Mouse (Mus musculus) layer of hippocampus, postnatal 14 days (tissue): ENCODE measurements at regions not wholly inside any gene's neighbourhood (a gene's known extent, or its start where the extent isn't known, plus 50 kb on each side); places are given as distances from the start of the nearest gene placed in this dataset.
A peak's percentile ranks its signal among the peaks of the same experiment; 100 is the strongest.

ENCODE experiments used
- DNase-seq, 2 experiments: peaks; one replicate each; pipeline ENCODE4 v3.0.0; 2021 to 2022; ENCODE audit warnings: low spot score in 2 of 2, mixed read lengths in 1 of 2

- no peak for DNase-seq
Observed at GRCm38 (mm10) chr11:35065959-35066414, 55.0 kb upstream of the Slit3 start.

- no peak for DNase-seq
Observed at GRCm38 (mm10) chr11:35057791-35058190, 63.2 kb upstream of the Slit3 start.

GRCm38 (mm10) chr11:35055496-35056125 lies 65.4 kb upstream of the Slit3 start:
- DNase-seq: no peak

GRCm38 (mm10) chr11:35053613-35053950 lies 67.4 kb upstream of the Slit3 start:
- no peak for DNase-seq

- no peak for DNase-seq
Observed at GRCm38 (mm10) chr11:35052856-35053612, 68.0 kb upstream of the Slit3 start.

- DNase-seq: peak in 1 of 2 experiments; percentile 1
Observed at GRCm38 (mm10) chr11:35049663-35050215, 71.3 kb upstream of the Slit3 start.

GRCm38 (mm10) chr11:35044659-35045058 lies 76.4 kb upstream of the Slit3 start:
- DNase-seq: no peak

GRCm38 (mm10) chr11:35024448-35024847 lies 96.6 kb upstream of the Slit3 start:
- no peak for DNase-seq

GRCm38 (mm10) chr11:35023813-35024212 lies 97.2 kb upstream of the Slit3 start:
- no peak for DNase-seq

GRCm38 (mm10) chr11:35021990-35022625 lies 98.9 kb upstream of the Slit3 start:
- DNase-seq: peak; percentile 61 to 67

- no peak for DNase-seq
Observed at GRCm38 (mm10) chr11:35016998-35017397, 104.0 kb upstream of the Slit3 start.

GRCm38 (mm10) chr11:35011521-35012476 lies 109.2 kb upstream of the Slit3 start:
- peak; percentile 34 to 66 for DNase-seq

- DNase-seq: no peak
Observed at GRCm38 (mm10) chr11:35006773-35007567, 114.1 kb upstream of the Slit3 start.

GRCm38 (mm10) chr11:35005143-35005542 lies 115.9 kb upstream of the Slit3 start:
- DNase-seq: no peak

GRCm38 (mm10) chr11:35004431-35004830 lies 116.6 kb upstream of the Slit3 start:
- no peak for DNase-seq

- DNase-seq: no peak
Observed at GRCm38 (mm10) chr11:35003956-35004355, 117.1 kb upstream of the Slit3 start.

GRCm38 (mm10) chr11:34997906-34998305 lies 123.1 kb upstream of the Slit3 start:
- DNase-seq: no peak

GRCm38 (mm10) chr11:34995515-34995914 lies 125.5 kb upstream of the Slit3 start:
- DNase-seq: no peak

- DNase-seq: no peak
Observed at GRCm38 (mm10) chr11:34982775-34983457, 138.1 kb upstream of the Slit3 start.
